Mouse (Mus musculus) midbrain, embryonic 11.5 days (tissue): ENCODE measurements around the gene Ankrd52. TPM values are rescaled to one million over a fixed set of nuclear protein-coding genes. Genes with fewer than 3 reads are reported as not detected.
A peak's percentile ranks its signal among the peaks of the same experiment; 100 is the strongest.

Experiments used
- ATAC-seq: fragments of 200-750 bp; cut with Nextera tagmentation; 2 replicates; pipeline ENCODE4 v1.8.0; 2017; ENCODE audit warnings: moderate TSS enrichment, moderate library complexity; ENCODE audit not compliant: low FRiP score
- DNase-seq: peaks from one replicate; pipeline ENCODE4 v3.0.0; 2015; ENCODE audit warnings: low spot score; ENCODE audit errors: missing footprints
- H3K27ac ChIP-seq: fragments of 300-500 bp; sonication (generic); 2 replicates; pipeline ENCODE4 v1.5.1; 2014; ENCODE audit warnings: low read depth, low read length
- H3K27me3 ChIP-seq: fragments of 300-500 bp; sonication (generic); 2 replicates; pipeline ENCODE4 v1.6.1; 2014; ENCODE audit warnings: mild to moderate bottlenecking, low read length, moderate library complexity, mixed read lengths; ENCODE audit not compliant: control insufficient read depth, insufficient read depth
- H3K36me3 ChIP-seq: fragments of 300-500 bp; sonication (generic); 2 replicates; pipeline ENCODE4 v1.6.1; 2014; ENCODE audit warnings: mild to moderate bottlenecking, low read length, moderate library complexity, mixed read lengths; ENCODE audit not compliant: control insufficient read depth, insufficient read depth
- H3K4me1 ChIP-seq: fragments of 300-500 bp; sonication (generic); 2 replicates; pipeline ENCODE4 v1.6.1; 2014; ENCODE audit warnings: low read length; ENCODE audit not compliant: control insufficient read depth, insufficient read depth
- H3K4me2 ChIP-seq: fragments of 300-500 bp; sonication (generic); 2 replicates; pipeline ENCODE4 v1.6.1; 2014; ENCODE audit warnings: mild to moderate bottlenecking, moderate library complexity
- H3K4me3 ChIP-seq: fragments of 300-500 bp; sonication (generic); 2 replicates; pipeline ENCODE4 v1.5.1; 2014; ENCODE audit warnings: low read depth, low read length
- H3K9ac ChIP-seq: fragments of 300-500 bp; sonication (generic); 2 replicates; pipeline ENCODE4 v1.6.1; 2014; ENCODE audit warnings: low read length
- H3K9me3 ChIP-seq: fragments of 300-500 bp; sonication (generic); 2 replicates; pipeline ENCODE4 v1.6.1; 2016; ENCODE audit warnings: low read length; ENCODE audit not compliant: control insufficient read depth
- WGBS: fragments of 180-500 bp; shearing (Covaris S2); extraction: QIAGEN DNeasy Blood & Tissue Kit; methylation state at CpG from one replicate; pipeline ENCODE4 v1.1.7; 2014; 5-methylcytosine and 5-hydroxymethylcytosine counted together
- polyA plus RNA-seq: library from polyadenylated mRNA; unstranded; fragments of >200 nt; fragmentation: Nextera tagmentation; extraction: Ambion mirVana; gene quantifications from 2 replicates; pipeline ENCODE4 v1.2.1, GENCODE M21; 2014

Gene Ankrd52
- polyA plus RNA-seq, 1 experiment from 2014 or later, result 8.6 TPM

GRCm38 (mm10) chr10:128376099-128376454 is 838 bp upstream of the Ankrd52 start:
- H3K4me1 ChIP-seq, result peaks cover 13% of the 10 kb centered on the region
- H3K36me3 ChIP-seq, result 0 out of 2 replicates have a peak, but pooled peaks cover 6% of the 10 kb centered on the region
- peak overlapping the region; percentile 72 for H3K4me2 ChIP-seq
- WGBS, result 43% methylated on average over 4 of the region's 4 CpGs
- no peaks in the 10 kb centered on the region for H3K9me3 ChIP-seq
- H3K9ac ChIP-seq, result peak overlapping the region; percentile 98
- H3K4me3 ChIP-seq, result peak overlapping the region; percentile 99
- peak overlapping the region; percentile 89 for H3K27ac ChIP-seq
- ATAC-seq (no peak), DNase-seq (peak; percentile 91)
- H3K27me3 ChIP-seq, result no peaks in the 10 kb centered on the region

- peaks cover 15% of the 10 kb centered on the region; the same call in 1 of the 2 replicates for H3K36me3 ChIP-seq
- no peaks in the 10 kb centered on the region for H3K27me3 ChIP-seq
- ATAC-seq (peak; percentile 81), DNase-seq (peak; percentile 97)
- H3K9ac ChIP-seq, result peak overlapping the region; percentile 98
- peak overlapping the region; percentile 72 for H3K4me2 ChIP-seq
- no peaks in the 10 kb centered on the region for H3K9me3 ChIP-seq
- under 1% methylated on average over 43 of the region's 47 CpGs for WGBS
- H3K4me1 ChIP-seq, result peaks cover 13% of the 10 kb centered on the region
- H3K4me3 ChIP-seq, result peak overlapping the region; percentile 99
- H3K27ac ChIP-seq, result peak overlapping the region; percentile 89
Observed at GRCm38 (mm10) chr10:128377222-128377939, 466 bp downstream of the Ankrd52 start.

GRCm38 (mm10) chr10:128377940-128378448 is 1.1 kb downstream of the Ankrd52 start:
- Histone ChIP-seq H3K4me1 (peaks cover 13% of the 10 kb centered on the region), H3K27ac (peak overlapping the region; percentile 89; the same call in 1 of the 2 replicates), H3K4me2 (peak overlapping the region; percentile 72), H3K9ac (peak overlapping the region; percentile 98), H3K27me3 (no peaks in the 10 kb centered on the region), H3K36me3 (peaks cover 22% of the 10 kb centered on the region; the same call in 1 of the 2 replicates), H3K9me3 (no peaks in the 10 kb centered on the region), H3K4me3 (peak overlapping the region; percentile 99)
- no peak for DNase-seq
- 55% methylated on average over 14 of the region's 14 CpGs for WGBS
- ATAC-seq, result no peak

GRCm38 (mm10) chr10:128378462-128378861 is 1.5 kb downstream of the Ankrd52 start:
- WGBS, result 74% methylated on average over 3 of the region's 3 CpGs
- Histone ChIP-seq H3K4me2 (peak overlapping the region; percentile 72), H3K36me3 (peaks cover 26% of the 10 kb centered on the region), H3K4me3 (peak overlapping the region; percentile 99; the same call in 1 of the 2 replicates), H3K27me3 (no peaks in the 10 kb centered on the region), H3K4me1 (peaks cover 13% of the 10 kb centered on the region), H3K27ac (no peak overlapping the region), H3K9me3 (no peaks in the 10 kb centered on the region), H3K9ac (peak overlapping the region; percentile 98)
- no peak for ATAC-seq
- DNase-seq, result no peak

- 96% methylated on average over 7 of the region's 7 CpGs for WGBS
- H3K27me3 ChIP-seq, result no peaks in the 10 kb centered on the region
- peaks cover 13% of the 10 kb centered on the region for H3K4me1 ChIP-seq
- no peak overlapping the region for H3K27ac ChIP-seq
- H3K36me3 ChIP-seq, result peaks cover 33% of the 10 kb centered on the region
- no peak overlapping the region for H3K9ac ChIP-seq
- no peak overlapping the region for H3K4me3 ChIP-seq
- DNase-seq, result no peak
- no peak overlapping the region for H3K4me2 ChIP-seq
- H3K9me3 ChIP-seq, result no peaks in the 10 kb centered on the region
- no peak for ATAC-seq
Observed at GRCm38 (mm10) chr10:128379260-128379659, 2.3 kb downstream of the Ankrd52 start.

- H3K27ac ChIP-seq, result no peak overlapping the region
- peaks cover 13% of the 10 kb centered on the region for H3K4me1 ChIP-seq
- H3K36me3 ChIP-seq, result peaks cover 33% of the 10 kb centered on the region
- no peak overlapping the region for H3K9ac ChIP-seq
- no peaks in the 10 kb centered on the region for H3K27me3 ChIP-seq
- DNase-seq, result no peak
- no peak overlapping the region for H3K4me2 ChIP-seq
- H3K9me3 ChIP-seq, result no peaks in the 10 kb centered on the region
- 83% methylated on average over 5 of the region's 5 CpGs for WGBS
- no peak for ATAC-seq
- no peak overlapping the region for H3K4me3 ChIP-seq
Observed at GRCm38 (mm10) chr10:128380565-128380964, 3.6 kb downstream of the Ankrd52 start.

GRCm38 (mm10) chr10:128382482-128382881 is 5.6 kb downstream of the Ankrd52 start:
- no peaks in the 10 kb centered on the region for H3K9me3 ChIP-seq
- H3K4me1 ChIP-seq, result peaks cover 10% of the 10 kb centered on the region
- H3K4me3 ChIP-seq, result no peak overlapping the region
- H3K9ac ChIP-seq, result no peak overlapping the region
- no peak overlapping the region for H3K4me2 ChIP-seq
- no peak overlapping the region for H3K27ac ChIP-seq
- DNase-seq, result no peak
- H3K36me3 ChIP-seq, result peaks cover 47% of the 10 kb centered on the region
- WGBS, result 88% methylated on average over 8 of the region's 8 CpGs
- no peaks in the 10 kb centered on the region for H3K27me3 ChIP-seq
- ATAC-seq, result no peak

GRCm38 (mm10) chr10:128385902-128386301 is 9.0 kb downstream of the Ankrd52 start:
- DNase-seq (no peak), ATAC-seq (no peak)
- Histone ChIP-seq H3K9me3 (no peaks in the 10 kb centered on the region), H3K36me3 (peaks cover 64% of the 10 kb centered on the region), H3K27me3 (no peaks in the 10 kb centered on the region), H3K4me1 (no peaks in the 10 kb centered on the region), H3K27ac (no peak overlapping the region), H3K9ac (no peak overlapping the region), H3K4me3 (no peak overlapping the region), H3K4me2 (no peak overlapping the region)
- 89% methylated on average over 7 of the region's 7 CpGs for WGBS

- no peak overlapping the region for H3K9ac ChIP-seq
- 93% methylated on average over 14 of the region's 14 CpGs for WGBS
- no peak for ATAC-seq
Observed at GRCm38 (mm10) chr10:128388941-128389340, 12.0 kb downstream of the Ankrd52 start.

More at GRCm38 (mm10) chr10:128388941-128389340, 12.0 kb downstream of the Ankrd52 start:
- no peak overlapping the region for H3K4me3 ChIP-seq
- H3K9me3 ChIP-seq, result no peaks in the 10 kb centered on the region
- H3K4me1 ChIP-seq, result no peaks in the 10 kb centered on the region
- no peak overlapping the region for H3K4me2 ChIP-seq
- H3K36me3 ChIP-seq, result peaks cover 45% of the 10 kb centered on the region
- peak; percentile 71 for DNase-seq
- no peaks in the 10 kb centered on the region for H3K27me3 ChIP-seq
- H3K27ac ChIP-seq, result no peak overlapping the region
